Mouse (Mus musculus) testis, adult 2 months (tissue): ENCODE measurements around the gene Tnk2.

Experiments used
- CTCF ChIP-seq: fragments of 200-500 bp; IDR thresholded peaks from 2 replicates; pipeline ENCODE4 v1.5.1; 2012; ENCODE audit warnings: low read depth, mild to moderate bottlenecking, inconsistent platforms, low read length, moderate library complexity; ENCODE audit not compliant: control insufficient read depth, insufficient read depth, insufficient replicate concordance
- POLR2A ChIP-seq: fragments of 200-500 bp; IDR thresholded peaks from 2 replicates; pipeline ENCODE4 v1.6.1; 2012; ENCODE audit warnings: low read depth, mild to moderate bottlenecking, inconsistent platforms, low read length, moderate library complexity; ENCODE audit not compliant: control insufficient read depth

DNA sequence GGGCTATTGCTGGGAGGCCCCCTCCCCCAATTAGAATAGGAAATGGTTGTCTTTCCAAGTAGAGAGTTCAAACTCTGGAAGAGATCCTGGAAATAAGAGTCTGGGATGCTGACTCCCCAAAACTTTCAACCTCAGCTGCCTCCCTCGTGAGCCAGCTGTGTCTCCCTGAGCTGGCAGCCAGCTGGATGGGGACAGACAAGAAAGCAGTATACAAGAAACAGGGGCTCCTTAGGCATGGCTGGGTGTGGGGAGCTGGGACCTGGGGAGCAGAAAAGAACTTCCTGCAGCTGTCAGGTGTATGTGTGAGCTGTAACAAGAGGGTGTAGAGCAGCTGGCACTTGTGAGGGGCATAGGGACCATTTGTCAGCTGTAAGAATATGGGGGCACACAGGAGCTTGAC is 16.4 kb downstream of the Tnk2 start:
- TF ChIP-seq POLR2A: no peak
- TF ChIP-seq CTCF: no peak
